Mouse (Mus musculus): ENCODE data around the gene Rtn4rl1.

Rtn4rl1 gene

GRCm38 (mm10) chr11:75184986-75185385 lies 8.6 kb upstream of the Rtn4rl1 start:
- DNase-seq (ENCODE audit: low spot score), result peak; percentile 36

GRCm38 (mm10) chr11:75189713-75190370 lies 3.7 kb upstream of the Rtn4rl1 start:
- peak; percentile 49 for DNase-seq (ENCODE audit: low spot score)

- DNase-seq (ENCODE audit: low spot score), result peak; percentile 95
Observed at GRCm38 (mm10) chr11:75190371-75190724, 3.2 kb upstream of the Rtn4rl1 start.

- no peak for DNase-seq (ENCODE audit: low spot score)
Observed at GRCm38 (mm10) chr11:75190905-75191441, 2.6 kb upstream of the Rtn4rl1 start, which contains the start of gene Dph1. TSS of gene Dph1 (minus strand) at chr11:75191241.

- DNase-seq (ENCODE audit: low spot score), result no peak
Observed at GRCm38 (mm10) chr11:75191841-75192240, 1.7 kb upstream of the Rtn4rl1 start.

GRCm38 (mm10) chr11:75192336-75193214 lies 1.0 kb upstream of the Rtn4rl1 start:
- DNase-seq (ENCODE audit: low spot score), result peak; percentile 83

- DNase-seq (ENCODE audit: low spot score), result peak; percentile 30
Observed at GRCm38 (mm10) chr11:75194121-75194849, 702 bp downstream of the Rtn4rl1 start.

- peak; percentile 48 for DNase-seq (ENCODE audit: low spot score)
Observed at GRCm38 (mm10) chr11:75194850-75195461, 1.4 kb downstream of the Rtn4rl1 start.

GRCm38 (mm10) chr11:75196131-75196530 lies 2.5 kb downstream of the Rtn4rl1 start:
- DNase-seq (ENCODE audit: low spot score), result no peak

GRCm38 (mm10) chr11:75197956-75198355 lies 4.4 kb downstream of the Rtn4rl1 start:
- no peak for DNase-seq (ENCODE audit: low spot score)

GRCm38 (mm10) chr11:75198792-75199191 lies 5.2 kb downstream of the Rtn4rl1 start:
- DNase-seq (ENCODE audit: low spot score), result no peak

GRCm38 (mm10) chr11:75199951-75200350 lies 6.4 kb downstream of the Rtn4rl1 start:
- no peak for DNase-seq (ENCODE audit: low spot score)

GRCm38 (mm10) chr11:75200935-75201334 lies 7.4 kb downstream of the Rtn4rl1 start:
- no peak for DNase-seq (ENCODE audit: low spot score)

- DNase-seq (ENCODE audit: low spot score), result no peak
Observed at GRCm38 (mm10) chr11:75201721-75202120, 8.1 kb downstream of the Rtn4rl1 start.

- DNase-seq (ENCODE audit: low spot score), result no peak
Observed at GRCm38 (mm10) chr11:75203926-75204325, 10.3 kb downstream of the Rtn4rl1 start.

GRCm38 (mm10) chr11:75204472-75204871 lies 10.9 kb downstream of the Rtn4rl1 start:
- DNase-seq (ENCODE audit: low spot score), result no peak

- no peak for DNase-seq (ENCODE audit: low spot score)
Observed at GRCm38 (mm10) chr11:75206347-75206746, 12.8 kb downstream of the Rtn4rl1 start.

- DNase-seq (ENCODE audit: low spot score), result no peak
Observed at GRCm38 (mm10) chr11:75209363-75209762, 15.8 kb downstream of the Rtn4rl1 start.

GRCm38 (mm10) chr11:75210093-75210492 lies 16.5 kb downstream of the Rtn4rl1 start:
- no peak for DNase-seq (ENCODE audit: low spot score)

- no peak for DNase-seq (ENCODE audit: low spot score)
Observed at GRCm38 (mm10) chr11:75210755-75211154, 17.2 kb downstream of the Rtn4rl1 start.

GRCm38 (mm10) chr11:75212031-75212667 lies 18.6 kb downstream of the Rtn4rl1 start:
- peak; percentile 25 for DNase-seq (ENCODE audit: low spot score)
